Mouse (Mus musculus): Measurements from ENCODE around the gene Pdzph1.

Gene Pdzph1

GRCm38 (mm10) chr17:58991275-58991674 lies at the start of gene Pdzph1:
Pdzph1 (minus strand) TSS chr17:58991375.
- DNase-seq (ENCODE audit: low read depth in 2 of 2, low spot score in 2 of 2) = no peak

- DNase-seq (ENCODE audit: low read depth in 2 of 2, low spot score in 2 of 2) = no peak
Observed at GRCm38 (mm10) chr17:59039754-59040153, 48.6 kb upstream of the Pdzph1 start.

GRCm38 (mm10) chr17:59033445-59033844 lies 42.3 kb upstream of the Pdzph1 start:
- no peak for DNase-seq (ENCODE audit: low read depth in 2 of 2, low spot score in 2 of 2)

- no peak for DNase-seq (ENCODE audit: low read depth in 2 of 2, low spot score in 2 of 2)
Observed at GRCm38 (mm10) chr17:59026336-59026735, 35.2 kb upstream of the Pdzph1 start.

- no peak for DNase-seq (ENCODE audit: low read depth in 2 of 2, low spot score in 2 of 2)
Observed at GRCm38 (mm10) chr17:59024502-59024901, 33.3 kb upstream of the Pdzph1 start.

GRCm38 (mm10) chr17:59023971-59024370 lies 32.8 kb upstream of the Pdzph1 start:
- DNase-seq (ENCODE audit: low read depth in 2 of 2, low spot score in 2 of 2) = no peak

- DNase-seq (ENCODE audit: low read depth in 2 of 2, low spot score in 2 of 2) = no peak
Observed at GRCm38 (mm10) chr17:59018666-59019065, 27.5 kb upstream of the Pdzph1 start.

GRCm38 (mm10) chr17:59013091-59013459 lies 21.9 kb upstream of the Pdzph1 start, which contains the start of gene Nudt12:
Nudt12 (minus strand) TSS chr17:59013372.
- peak; percentile 11 to 28 for DNase-seq (ENCODE audit: low read depth in 2 of 2, low spot score in 2 of 2)

- no peak for DNase-seq (ENCODE audit: low read depth in 2 of 2, low spot score in 2 of 2)
Observed at GRCm38 (mm10) chr17:59012421-59013090, 21.4 kb upstream of the Pdzph1 start.

GRCm38 (mm10) chr17:59011546-59012307 lies 20.6 kb upstream of the Pdzph1 start:
- no peak for DNase-seq (ENCODE audit: low read depth in 2 of 2, low spot score in 2 of 2)

GRCm38 (mm10) chr17:58973237-58973636 lies 17.9 kb downstream of the Pdzph1 start:
- DNase-seq (ENCODE audit: low read depth in 2 of 2, low spot score in 2 of 2) = no peak

- no peak for DNase-seq (ENCODE audit: low read depth in 2 of 2, low spot score in 2 of 2)
Observed at GRCm38 (mm10) chr17:58959905-58960304, 31.3 kb downstream of the Pdzph1 start.

GRCm38 (mm10) chr17:58957055-58957454 lies 34.1 kb downstream of the Pdzph1 start:
- no peak for DNase-seq (ENCODE audit: low read depth in 2 of 2, low spot score in 2 of 2)

- no peak for DNase-seq (ENCODE audit: low read depth in 2 of 2, low spot score in 2 of 2)
Observed at GRCm38 (mm10) chr17:58943015-58943822, 48.0 kb downstream of the Pdzph1 start.

- no peak for DNase-seq (ENCODE audit: low read depth in 2 of 2, low spot score in 2 of 2)
Observed at GRCm38 (mm10) chr17:58938598-58938997, 52.6 kb downstream of the Pdzph1 start.

- DNase-seq (ENCODE audit: low read depth in 2 of 2, low spot score in 2 of 2) = no peak
Observed at GRCm38 (mm10) chr17:58937533-58937932, 53.6 kb downstream of the Pdzph1 start.

- DNase-seq (ENCODE audit: low read depth in 2 of 2, low spot score in 2 of 2) = no peak
Observed at GRCm38 (mm10) chr17:58932983-58933280, 58.2 kb downstream of the Pdzph1 start.

GRCm38 (mm10) chr17:58932279-58932982 lies 58.7 kb downstream of the Pdzph1 start:
- no peak for DNase-seq (ENCODE audit: low read depth in 2 of 2, low spot score in 2 of 2)

- DNase-seq (ENCODE audit: low read depth in 2 of 2, low spot score in 2 of 2) = no peak
Observed at GRCm38 (mm10) chr17:58924754-58925546, 66.2 kb downstream of the Pdzph1 start.

GRCm38 (mm10) chr17:58923901-58924476 lies 67.2 kb downstream of the Pdzph1 start:
- no peak for DNase-seq (ENCODE audit: low read depth in 2 of 2, low spot score in 2 of 2)
